Mouse (Mus musculus) heart, embryonic 14.5 days (tissue): ENCODE measurements around the gene Polq. TPM values are rescaled to one million over a fixed set of nuclear protein-coding genes. Genes with fewer than 3 reads are reported as not detected.

ENCODE experiments used
- ATAC-seq: fragments of 200-750 bp; cut with Nextera tagmentation; 2 replicates; pipeline ENCODE4 v1.8.0; 2017; ENCODE audit warnings: low read depth, moderate TSS enrichment; ENCODE audit not compliant: insufficient number of reproducible peaks, insufficient read depth, low FRiP score
- H3K27ac ChIP-seq, 2 experiments: fragments of 200-500 bp in 1 of 2; fragments of 300-500 bp in 1 of 2; sonication (generic) in 1 of 2; replicated peaks in 1 of 2; 2 replicates each; pipeline ENCODE4 v1.5.1; 2012 to 2014; ENCODE audit warnings: low read depth in 2 of 2, low read length in 2 of 2, control low read depth in 1 of 2, mild to moderate bottlenecking in 1 of 2, mixed read lengths in 1 of 2; ENCODE audit not compliant: control insufficient read depth in 1 of 2, insufficient read depth in 1 of 2
- H3K27me3 ChIP-seq: fragments of 300-500 bp; sonication (generic); 2 replicates; pipeline ENCODE4 v1.6.1; 2014; ENCODE audit warnings: mild to moderate bottlenecking, low read length, control low read depth; ENCODE audit not compliant: control insufficient read depth, insufficient read depth
- H3K36me3 ChIP-seq: fragments of 300-500 bp; sonication (generic); 2 replicates; pipeline ENCODE4 v1.6.1; 2014; ENCODE audit warnings: mild to moderate bottlenecking, control low read depth, low read length, mixed read lengths; ENCODE audit not compliant: control insufficient read depth, insufficient read depth
- H3K4me1 ChIP-seq, 2 experiments: fragments of 200-500 bp in 1 of 2; fragments of 300-500 bp in 1 of 2; sonication (generic) in 1 of 2; 2 replicates each; pipeline ENCODE4 v1.6.1; 2012 to 2014; ENCODE audit warnings: low read length in 2 of 2, control low read depth in 1 of 2, mixed read lengths in 1 of 2; ENCODE audit not compliant: control insufficient read depth in 2 of 2, insufficient read depth in 2 of 2
- H3K4me2 ChIP-seq: fragments of 300-500 bp; sonication (generic); 2 replicates; pipeline ENCODE4 v1.6.1; 2014; ENCODE audit warnings: mild to moderate bottlenecking, low read length
- H3K4me3 ChIP-seq, 2 experiments: fragments of 200-500 bp in 1 of 2; fragments of 300-500 bp in 1 of 2; sonication (generic) in 1 of 2; 2 replicates each; pipeline ENCODE4 v1.5.1; 2012 to 2014; ENCODE audit warnings: low read length in 2 of 2, mild to moderate bottlenecking in 2 of 2, control low read depth in 1 of 2, low read depth in 1 of 2, moderate library complexity in 1 of 2; ENCODE audit not compliant: control insufficient read depth in 1 of 2, insufficient read depth in 1 of 2
- H3K9ac ChIP-seq: fragments of 300-500 bp; sonication (generic); 2 replicates; pipeline ENCODE4 v1.6.1; 2014; ENCODE audit warnings: mild to moderate bottlenecking, low read length
- H3K9me3 ChIP-seq: fragments of 300-500 bp; sonication (generic); 2 replicates; pipeline ENCODE4 v1.6.1; 2016; ENCODE audit warnings: low read length, control low read depth; ENCODE audit not compliant: control insufficient read depth
- WGBS: fragments of 180-500 bp; shearing (Covaris S2); extraction: QIAGEN DNeasy Blood & Tissue Kit; methylation state at CpG from one replicate; pipeline ENCODE4 v1.1.7; 2014; 5-methylcytosine and 5-hydroxymethylcytosine counted together
- polyA plus RNA-seq: library from polyadenylated mRNA; unstranded; fragments of >200 nt; fragmentation: Nextera tagmentation; extraction: Ambion mirVana; gene quantifications from 2 replicates; pipeline ENCODE4 v1.2.1, GENCODE M21; 2014

The Polq gene
- polyA plus RNA-seq, 1 experiment from 2014 or later, result 4.4 TPM

GRCm38 (mm10) chr16:36989493-36989892 is 22.1 kb upstream of the Polq start:
- H3K27ac ChIP-seq, result peak overlapping the region; percentile 96 to 98
- no peaks in the 10 kb centered on the region for H3K36me3 ChIP-seq
- peak; percentile 61; the same call in 1 of the 2 replicates for ATAC-seq
- H3K4me1 ChIP-seq, result peaks cover 6 to 23% of the 10 kb centered on the region in 2 experiments
- H3K9ac ChIP-seq, result peak overlapping the region; percentile 72
- H3K27me3 ChIP-seq, result no peaks in the 10 kb centered on the region
- H3K4me3 ChIP-seq, result peak overlapping the region; percentile 53 to 73
- no peaks in the 10 kb centered on the region for H3K9me3 ChIP-seq
- H3K4me2 ChIP-seq, result peak overlapping the region; percentile 73
- WGBS, result 22% methylated on average over 8 of the region's 8 CpGs

GRCm38 (mm10) chr16:36989999-36990625 is 21.5 kb upstream of the Polq start, which contains the start of gene Fbxo40:
Gene Fbxo40 (minus strand): TSS chr16:36990467.
- Histone ChIP-seq H3K4me1 (peaks cover 6 to 23% of the 10 kb centered on the region in 2 experiments), H3K9ac (peak within 1 kb of the TSS; percentile 72), H3K27me3 (no peaks in the 10 kb centered on the region), H3K4me2 (peak within 1 kb of the TSS; percentile 73), H3K27ac (peak within 1 kb of the TSS; percentile 96 to 98), H3K9me3 (no peaks in the 10 kb centered on the region), H3K4me3 (peak within 1 kb of the TSS; percentile 53 to 73), H3K36me3 (no peaks in the 10 kb centered on the region)
- 22% methylated on average over 18 of the region's 18 CpGs for WGBS
- peak; percentile 83 for ATAC-seq

- no peak overlapping the region for H3K27ac ChIP-seq
- no peaks in the 10 kb centered on the region for H3K9me3 ChIP-seq
- H3K27me3 ChIP-seq, result no peaks in the 10 kb centered on the region
- no peak overlapping the region for H3K4me2 ChIP-seq
- no peaks in the 10 kb centered on the region for H3K36me3 ChIP-seq
- H3K9ac ChIP-seq, result no peak overlapping the region
- ATAC-seq, result no peak
- 71% methylated on average over 6 of the region's 6 CpGs for WGBS
- no peak overlapping the region for H3K4me3 ChIP-seq
- no peaks in the 10 kb centered on the region for H3K4me1 ChIP-seq
Observed at GRCm38 (mm10) chr16:36997650-36998049, 13.9 kb upstream of the Polq start.

- no peak overlapping the region for H3K9ac ChIP-seq
- WGBS, result 53% methylated on average over 9 of the region's 9 CpGs
- ATAC-seq, result no peak
- H3K27ac ChIP-seq, result no peak overlapping the region
- H3K9me3 ChIP-seq, result no peaks in the 10 kb centered on the region
- no peak overlapping the region for H3K4me3 ChIP-seq
- H3K4me1 ChIP-seq, result no peaks in the 10 kb centered on the region
- no peak overlapping the region for H3K4me2 ChIP-seq
- H3K27me3 ChIP-seq, result no peaks in the 10 kb centered on the region
- no peaks in the 10 kb centered on the region for H3K36me3 ChIP-seq
Observed at GRCm38 (mm10) chr16:36999366-36999972, 12.1 kb upstream of the Polq start.

GRCm38 (mm10) chr16:37009262-37009661 is 2.3 kb upstream of the Polq start:
- no peak overlapping the region for H3K9ac ChIP-seq
- 63% methylated on average over 6 of the region's 6 CpGs for WGBS
- H3K4me3 ChIP-seq, result no peak overlapping the region
- H3K27ac ChIP-seq, result no peak overlapping the region
- H3K36me3 ChIP-seq, result 0 out of 2 replicates have a peak, but pooled peaks cover 3% of the 10 kb centered on the region
- no peak for ATAC-seq
- no peaks in the 10 kb centered on the region for H3K27me3 ChIP-seq
- H3K4me2 ChIP-seq, result no peak overlapping the region
- H3K4me1 ChIP-seq, result peaks cover 0 to 15% of the 10 kb centered on the region in 2 experiments; a peak in 2 of 4 replicates
- no peaks in the 10 kb centered on the region for H3K9me3 ChIP-seq

- WGBS, result 47% methylated on average over 4 of the region's 4 CpGs
- Histone ChIP-seq H3K4me1 (peaks cover 0 to 15% of the 10 kb centered on the region in 2 experiments; a peak in 2 of 4 replicates), H3K4me2 (peak overlapping the region; percentile 76; the same call in 1 of the 2 replicates), H3K4me3 (no peak overlapping the region), H3K36me3 (0 out of 2 replicates have a peak, but pooled peaks cover 3% of the 10 kb centered on the region), H3K27ac (peak overlapping the region; percentile 51 to 54; a peak in 3 of 4 replicates), H3K27me3 (no peaks in the 10 kb centered on the region), H3K9ac (no peak overlapping the region), H3K9me3 (no peaks in the 10 kb centered on the region)
- ATAC-seq, result no peak
Observed at GRCm38 (mm10) chr16:37010370-37010769, 1.2 kb upstream of the Polq start.

GRCm38 (mm10) chr16:37011922-37012289 is 320 bp downstream of the Polq start:
- Histone ChIP-seq H3K9ac (peak overlapping the region; percentile 83), H3K27me3 (no peaks in the 10 kb centered on the region), H3K4me3 (peak overlapping the region; percentile 70 to 82), H3K36me3 (0 out of 2 replicates have a peak, but pooled peaks cover 8% of the 10 kb centered on the region), H3K9me3 (no peaks in the 10 kb centered on the region), H3K4me2 (peak overlapping the region; percentile 76), H3K27ac (no peak overlapping the region), H3K4me1 (peaks cover 0 to 15% of the 10 kb centered on the region in 2 experiments; a peak in 2 of 4 replicates)
- under 1% methylated on average over 26 of the region's 26 CpGs for WGBS
- ATAC-seq, result peak; percentile 52; the same call in 1 of the 2 replicates
